Mouse (Mus musculus) spleen, postnatal 0 days (tissue): ENCODE data around the gene P2ry12. TPM values are rescaled to one million over a fixed set of nuclear protein-coding genes. Genes with fewer than 3 reads are reported as not detected.

Experiments
- polyA plus RNA-seq: library from polyadenylated mRNA; unstranded; fragments of >200 nt; fragmentation: Nextera tagmentation; extraction: Ambion mirVana; gene quantifications from 2 replicates; pipeline ENCODE4 v1.2.1, GENCODE M21; 2015

P2ry12 gene
- polyA plus RNA-seq, result 2.7 and 3.4 TPM in 2 replicates

GRCm38 (mm10) chr3:59262704-59263103 lies at the start of gene P2ry12:
TSS of gene P2ry12 (minus strand) at chr3:59262871.

GRCm38 (mm10) chr3:59210727-59211126 lies 51.9 kb downstream of the P2ry12 start, which contains the start of gene P2ry13:
TSS of gene P2ry13 (minus strand) at chr3:59210882.

GRCm38 (mm10) chr3:59194938-59195337 lies 67.7 kb downstream of the P2ry12 start, which contains the start of gene Gpr87:
TSS of gene Gpr87 (minus strand) at chr3:59195104.

Other genes with a start within 250 kb of the P2ry12 start
- 3.3 and 4.2 TPM in 2 replicates for gene Gpr171, start 161.1 kb downstream of the P2ry12 start, polyA plus RNA-seq
- gene P2ry14, start 109.3 kb downstream of the P2ry12 start, polyA plus RNA-seq, result 10.1 and 11.4 TPM in 2 replicates
- 0.11 TPM in 1 of 2 replicates, not detected in the other for gene Gpr87, start 67.8 kb downstream of the P2ry12 start, polyA plus RNA-seq
- gene P2ry13, start 52.0 kb downstream of the P2ry12 start, polyA plus RNA-seq, result 3.6 and 5.4 TPM in 2 replicates
- gene Igsf10, start 81.5 kb upstream of the P2ry12 start, polyA plus RNA-seq, result 2.6 and 3.5 TPM in 2 replicates